26 mouse cellular contexts compared by ENCODE assay signal in genomic region chr4:62463124-62463523, GRCm38 (mm10). TPM values are rescaled to one million over a fixed set of nuclear protein-coding genes. Genes with fewer than 3 reads are reported as not detected.
DNase-seq lines count a peak whose midpoint lies in the region; TF ChIP-seq lines count a peak whose summit lies in the region.
"Had no signal": no experiment of that assay in that cellular context is flagged by ENCODE, and none has a peak within 500 bp of the region (broad histone marks: within the 10 kb centered on the region; RNA-seq: fewer than 3 reads in every experiment).

No protein-coding gene starts in this region.

- no peak overlapping the region for H3K4me3 ChIP-seq in kidney, adult 2 months (ENCODE audit: insufficient read depth, low read depth, low read length)
- no peak overlapping the region for H3K4me3 ChIP-seq in small intestine, adult 2 months (ENCODE audit: low read depth, low read length)
- H3K4me3 ChIP-seq: embryonic facial prominence, embryonic 10.5 days; embryonic facial prominence, embryonic 13.5 days; erythroblast, embryonic 14.5 days; forebrain, embryonic 12.5 days; forebrain, embryonic 15.5 days; heart, embryonic 12.5 days; heart, embryonic 15.5 days; hindbrain, embryonic 10.5 days; hindbrain, embryonic 13.5 days had no signal

- H3K27ac ChIP-seq in kidney, adult 2 months (ENCODE audit: insufficient read depth, low read depth, low read length) = peak overlapping the region; percentile 81
- peak overlapping the region; percentile 51 for H3K27ac ChIP-seq in small intestine, adult 2 months (ENCODE audit: insufficient read depth, low read depth, low read length)
- H3K27ac ChIP-seq: embryonic facial prominence, embryonic 10.5 days; embryonic facial prominence, embryonic 13.5 days; forebrain, embryonic 12.5 days; forebrain, embryonic 15.5 days; heart, embryonic 15.5 days; hindbrain, embryonic 10.5 days; hindbrain, embryonic 13.5 days had no signal

- no peaks in the 10 kb centered on the region for H3K36me3 ChIP-seq in kidney, adult 2 months (ENCODE audit: control insufficient read depth, insufficient read depth, low read length)
- no peaks in the 10 kb centered on the region for H3K36me3 ChIP-seq in small intestine, adult 2 months (ENCODE audit: control insufficient read depth, insufficient read depth, low read length)
- H3K36me3 ChIP-seq: forebrain, embryonic 15.5 days; heart, embryonic 12.5 days; heart, embryonic 15.5 days had no signal

- 58% methylated on average over 2 of the region's 2 CpGs for WGBS in kidney, adult 2 months
- 50% methylated on average over 2 of the region's 2 CpGs for WGBS in small intestine, adult 2 months

- H3K27me3 ChIP-seq in kidney, adult 2 months (replicated peaks; ENCODE audit: control insufficient read depth, insufficient read depth, low read length) = no peaks in the 10 kb centered on the region
- no peaks in the 10 kb centered on the region for H3K27me3 ChIP-seq in small intestine, adult 2 months (ENCODE audit: control insufficient read depth, insufficient read depth, low read length)
- H3K27me3 ChIP-seq: embryonic facial prominence, embryonic 13.5 days; forebrain, embryonic 12.5 days; forebrain, embryonic 15.5 days; heart, embryonic 12.5 days; heart, embryonic 15.5 days; hindbrain, embryonic 13.5 days had no signal

- TF ChIP-seq CTCF in kidney, adult 2 months (conservative IDR thresholded peaks at IDR 0.05; ENCODE audit: insufficient read depth, insufficient read length, low read depth, low read length) = no peak
- no peak for TF ChIP-seq CTCF in small intestine, adult 2 months (IDR thresholded peaks at IDR 0.05; ENCODE audit: extremely low read depth, insufficient read length, insufficient replicate concordance, low read depth, low read length)

- TF ChIP-seq POLR2A in kidney, adult 2 months (IDR thresholded peaks at IDR 0.05; ENCODE audit: low read depth, low read length) = no peak
- TF ChIP-seq POLR2A in small intestine, adult 2 months (IDR thresholded peaks at IDR 0.05; ENCODE audit: low read depth, low read length) = no peak

- DNase-seq in kidney, adult 2 months = peak; percentile 76
- DNase-seq in kidney, adult 18-20 months = no peak
- DNase-seq in kidney, postnatal 14 days = peak; percentile 43
- no peak for DNase-seq in kidney, postnatal 4 days
- no peak for DNase-seq in cerebellum, adult 11 months
- DNase-seq: adrenal gland, adult 2 months; adrenal gland, postnatal 14 days; cerebellum, adult 11-12 months; cerebellum, adult 8-10 months; cerebellum, postnatal 10 days; cerebellum, postnatal 36 days; embryo, embryonic 11 days; gastrocnemius, postnatal 25 days; heart, adult 18-20 months; heart, postnatal 10 days; heart, postnatal 36 days had no signal

- H3K4me1 ChIP-seq in kidney, adult 2 months (ENCODE audit: control insufficient read depth, insufficient read depth, low read length) = peaks cover 4% of the 10 kb centered on the region; the same call in 1 of the 2 replicates
- peaks cover 5% of the 10 kb centered on the region; the same call in 1 of the 2 replicates for H3K4me1 ChIP-seq in small intestine, adult 2 months (ENCODE audit: control insufficient read depth, insufficient read depth, insufficient read length, low read length)
- H3K4me1 ChIP-seq: embryonic facial prominence, embryonic 10.5 days; embryonic facial prominence, embryonic 13.5 days; forebrain, embryonic 12.5 days; heart, embryonic 15.5 days; hindbrain, embryonic 10.5 days; hindbrain, embryonic 13.5 days had no signal

RNA-seq across cellular contexts. Expression of gene Wdr31, which starts 7.6 kb away (rescaled TPM):
- 10.5 and 12.3 TPM in 2 replicates for polyA plus RNA-seq in kidney, adult 2 months (2012; rRNA removed)
- 0.43 and 0.62 TPM in 2 replicates for polyA plus RNA-seq in small intestine, adult 2 months (2012; rRNA removed)
- polyA plus RNA-seq: erythroblast, embryonic 14.5 days had no signal

RNA-seq across cellular contexts. Expression of gene Bspry, which starts 16.7 kb away (rescaled TPM):
- polyA plus RNA-seq in kidney, adult 2 months (2012; rRNA removed) = 51.1 and 52.4 TPM in 2 replicates
- polyA plus RNA-seq in small intestine, adult 2 months (2012; rRNA removed) = 38.3 and 104 TPM in 2 replicates
- polyA plus RNA-seq: erythroblast, embryonic 14.5 days had no signal

RNA-seq across cellular contexts. Expression of gene Rnf183, which starts 28.1 kb away (rescaled TPM):
- polyA plus RNA-seq in kidney, adult 2 months (2012; rRNA removed) = 180 and 248 TPM in 2 replicates
- 2.3 and 6.1 TPM in 2 replicates for polyA plus RNA-seq in small intestine, adult 2 months (2012; rRNA removed)
- polyA plus RNA-seq: embryonic facial prominence, embryonic 10.5 days; embryonic facial prominence, embryonic 13.5 days; erythroblast, embryonic 14.5 days; forebrain, embryonic 12.5 days; heart, embryonic 12.5 days; heart, embryonic 15.5 days; hindbrain, embryonic 10.5 days; hindbrain, embryonic 13.5 days had no signal

RNA-seq across cellular contexts. Expression of gene Hdhd3, which starts 40.1 kb away (rescaled TPM):
- polyA plus RNA-seq in kidney, adult 2 months (2012; rRNA removed) = 23.7 and 24.0 TPM in 2 replicates
- polyA plus RNA-seq in small intestine, adult 2 months (2012; rRNA removed) = 63.6 and 68.4 TPM in 2 replicates

RNA-seq across cellular contexts. Expression of gene Prpf4, which starts 54.5 kb away (rescaled TPM):
- 10.4 and 10.9 TPM in 2 replicates for polyA plus RNA-seq in kidney, adult 2 months (2012; rRNA removed)
- polyA plus RNA-seq in small intestine, adult 2 months (2012; rRNA removed) = 2.1 and 3.5 TPM in 2 replicates

Comparison
In these comparisons a context has a peak if more than half of its experiments do, and no peak if none do; other contexts are left out.
1. DNase-seq: peak in kidney, adult 2 months (single experiment) and kidney, postnatal 14 days (single experiment); none in kidney, adult 18-20 months (single experiment), kidney, postnatal 4 days (0 of 2) and cerebellum, adult 11 months (single experiment).
2. RNA of gene Rnf183, which starts 28.1 kb away (polyA plus RNA-seq): 180 to 248 TPM in kidney, adult 2 months; 2.3 to 6.1 TPM in small intestine, adult 2 months; every median in the first group is over 10 times any median in the second.